Mouse (Mus musculus) intestine, embryonic 16.5 days (tissue): ENCODE data around the gene Nans. TPM values are rescaled to one million over a fixed set of nuclear protein-coding genes. Genes with fewer than 3 reads are reported as not detected.

Experiments
- ATAC-seq: fragments of 200-750 bp; cut with Nextera tagmentation; 2 replicates; pipeline ENCODE4 v1.8.0; 2017; ENCODE audit warnings: moderate TSS enrichment, moderate library complexity
- H3K27ac ChIP-seq: fragments of 300-500 bp; sonication (generic); 2 replicates; pipeline ENCODE4 v1.5.1; 2014; ENCODE audit warnings: mild to moderate bottlenecking, low read length
- H3K27me3 ChIP-seq: fragments of 300-500 bp; sonication (generic); replicated peaks from 2 replicates; pipeline ENCODE4 v1.6.1; 2014; ENCODE audit warnings: low read length, control low read depth, mixed read lengths; ENCODE audit not compliant: control insufficient read depth, insufficient read depth
- H3K36me3 ChIP-seq: fragments of 300-500 bp; sonication (generic); 2 replicates; pipeline ENCODE4 v1.6.1; 2014; ENCODE audit warnings: low read length, control low read depth; ENCODE audit not compliant: control insufficient read depth, insufficient read depth
- H3K4me1 ChIP-seq: fragments of 300-500 bp; sonication (generic); 2 replicates; pipeline ENCODE4 v1.6.1; 2014; ENCODE audit warnings: low read length, control low read depth, mixed read lengths; ENCODE audit not compliant: control insufficient read depth, insufficient read depth
- H3K4me2 ChIP-seq: fragments of 300-500 bp; sonication (generic); 2 replicates; pipeline ENCODE4 v1.6.1; 2014; ENCODE audit warnings: low read depth, low read length, control low read depth
- H3K4me3 ChIP-seq: fragments of 300-500 bp; sonication (generic); 2 replicates; pipeline ENCODE4 v1.5.1; 2014; ENCODE audit warnings: mild to moderate bottlenecking, low read length
- H3K9ac ChIP-seq: fragments of 300-500 bp; sonication (generic); 2 replicates; pipeline ENCODE4 v1.6.1; 2014; ENCODE audit warnings: low read depth, low read length
- H3K9me3 ChIP-seq: fragments of 300-500 bp; sonication (generic); 2 replicates; pipeline ENCODE4 v1.6.1; 2016; ENCODE audit warnings: low read length, control low read depth; ENCODE audit not compliant: control insufficient read depth
- WGBS: fragments of 180-500 bp; shearing (Covaris S2); extraction: QIAGEN DNeasy Blood & Tissue Kit; methylation state at CpG from one replicate; pipeline ENCODE4 v1.1.7; 2014; 5-methylcytosine and 5-hydroxymethylcytosine counted together
- polyA plus RNA-seq: library from polyadenylated mRNA; unstranded; fragments of >200 nt; fragmentation: Nextera tagmentation; extraction: Ambion mirVana; gene quantifications from 2 replicates; pipeline ENCODE4 v1.2.1, GENCODE M21; 2015

Gene Nans
- polyA plus RNA-seq, 1 experiment from 2014 or later = 120 TPM

DNA sequence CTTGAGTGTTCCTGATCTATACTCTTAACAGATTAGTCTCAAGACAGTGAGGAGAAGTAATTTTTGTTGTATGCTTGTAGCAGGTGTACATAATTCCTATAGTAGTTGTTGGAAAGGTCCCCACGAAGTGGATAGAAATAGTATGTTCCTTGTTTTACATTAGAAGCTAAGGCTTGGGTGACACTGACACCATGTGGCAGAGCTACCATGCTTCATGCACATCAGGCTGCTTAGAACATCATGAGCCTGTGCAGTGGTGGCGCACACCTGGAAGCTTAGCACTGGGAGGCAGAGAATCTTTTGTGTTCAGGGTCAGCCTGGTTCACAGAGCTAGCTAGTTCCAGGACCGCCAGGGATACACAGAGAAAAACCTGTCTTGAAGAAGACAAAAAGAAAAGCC lies 23.3 kb upstream of the Nans start:
- Histone ChIP-seq H3K27ac (no peak overlapping the region), H3K27me3 (no peaks in the 10 kb centered on the region), H3K9me3 (no peaks in the 10 kb centered on the region), H3K4me3 (no peak overlapping the region), H3K9ac (no peak overlapping the region), H3K4me1 (no peaks in the 10 kb centered on the region), H3K36me3 (peaks cover 25% of the 10 kb centered on the region), H3K4me2 (no peak overlapping the region)
- 91% methylated on average over 3 of the region's 3 CpGs for WGBS
- ATAC-seq = no peak

DNA sequence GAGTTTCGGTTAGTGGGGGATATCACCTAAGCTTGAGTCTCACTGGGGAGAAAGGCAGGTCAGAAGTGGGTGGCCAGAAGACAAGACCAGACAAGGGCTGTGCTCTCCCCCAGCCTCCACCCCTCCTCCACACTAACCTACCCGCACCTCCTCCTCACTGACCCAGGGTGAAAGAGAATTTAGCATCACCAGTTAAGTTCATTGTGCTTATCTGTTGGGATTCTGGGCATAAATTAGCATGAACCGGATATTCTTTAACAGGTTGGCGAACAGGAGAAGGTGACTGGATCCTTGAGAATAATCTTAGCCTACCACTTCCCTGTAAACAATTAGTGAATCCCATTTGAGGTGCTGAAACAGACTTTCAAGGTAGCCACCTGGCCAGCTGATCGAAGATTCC lies 13.9 kb upstream of the Nans start:
- 93% methylated on average over 5 of the region's 5 CpGs for WGBS
- no peaks in the 10 kb centered on the region for H3K27me3 ChIP-seq

DNA sequence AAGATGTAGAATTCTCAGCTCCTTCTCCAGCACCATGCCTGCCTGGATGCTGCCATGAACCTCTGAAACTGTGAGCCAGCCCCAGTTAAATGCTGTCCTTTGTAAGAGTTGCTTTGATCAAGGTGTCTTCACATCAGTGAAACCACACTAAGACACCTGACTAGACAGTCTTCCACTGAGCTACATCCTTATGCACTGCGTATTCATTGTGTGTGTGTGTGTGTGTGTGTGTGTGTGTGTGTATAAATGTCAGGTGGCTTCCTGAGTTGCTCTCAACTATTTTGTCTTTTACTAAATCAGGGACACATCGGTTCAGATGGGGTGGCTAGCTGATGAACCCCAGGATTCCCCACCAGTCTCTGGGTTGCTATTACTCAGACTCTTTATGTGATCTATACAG lies 10.0 kb upstream of the Nans start:
- Histone ChIP-seq H3K27me3 (no peaks in the 10 kb centered on the region), H3K4me2 (no peak overlapping the region), H3K27ac (no peak overlapping the region), H3K4me1 (no peaks in the 10 kb centered on the region), H3K9me3 (no peaks in the 10 kb centered on the region), H3K36me3 (peaks cover 12% of the 10 kb centered on the region), H3K4me3 (no peak overlapping the region), H3K9ac (no peak overlapping the region)
- WGBS = 90% methylated on average over 2 of the region's 2 CpGs
- no peak for ATAC-seq

More for the DNA sequence above, 13.9 kb upstream of the Nans start:
- ATAC-seq = no peak
- H3K36me3 ChIP-seq = peaks cover 37% of the 10 kb centered on the region
- H3K4me3 ChIP-seq = no peak overlapping the region
- H3K4me1 ChIP-seq = no peaks in the 10 kb centered on the region
- no peak overlapping the region for H3K4me2 ChIP-seq
- no peak overlapping the region for H3K27ac ChIP-seq
- H3K9ac ChIP-seq = no peak overlapping the region
- H3K9me3 ChIP-seq = no peaks in the 10 kb centered on the region

DNA sequence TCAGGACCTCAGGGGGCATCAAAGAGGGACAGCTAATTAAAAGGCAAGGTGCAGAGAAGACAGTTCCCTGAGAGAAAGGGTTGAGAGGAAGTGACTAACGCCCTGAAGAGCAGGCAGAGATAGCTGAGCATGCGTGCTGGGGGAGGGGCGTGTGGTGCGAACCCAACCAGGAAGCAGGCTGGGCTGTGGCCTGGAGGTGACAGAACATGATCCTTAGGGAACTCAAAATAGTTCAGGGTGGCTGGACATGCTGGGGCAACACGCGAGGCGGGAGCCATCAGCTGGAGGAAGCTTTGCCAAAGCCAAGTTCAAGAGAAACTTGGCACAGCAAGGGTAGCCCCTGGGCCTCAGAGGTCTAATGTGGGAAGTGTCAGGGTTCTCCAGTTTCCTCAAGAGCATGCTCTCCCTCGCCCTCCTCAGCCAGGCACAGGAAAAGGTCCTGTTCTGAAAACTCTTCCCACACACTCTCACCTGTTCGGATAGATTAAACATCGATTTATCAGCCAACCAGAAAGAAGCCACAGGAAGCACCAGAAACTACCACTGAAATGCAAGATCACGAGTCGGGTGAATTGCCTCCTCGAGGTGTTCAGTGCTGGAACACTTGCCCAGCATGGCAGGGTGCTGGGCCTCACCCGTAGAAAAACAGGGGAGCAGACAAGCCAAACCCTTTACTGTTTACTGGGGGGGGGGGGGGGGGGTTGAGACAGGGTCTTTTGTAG lies 3.2 kb upstream of the Nans start:
- no peaks in the 10 kb centered on the region for H3K36me3 ChIP-seq
- H3K27ac ChIP-seq = no peak overlapping the region
- no peak overlapping the region for H3K9ac ChIP-seq
- H3K27me3 ChIP-seq = no peaks in the 10 kb centered on the region
- H3K9me3 ChIP-seq = no peaks in the 10 kb centered on the region
- ATAC-seq = peak; percentile 25; the same call in 1 of the 2 replicates
- H3K4me2 ChIP-seq = 0 out of 2 replicates have a peak overlapping the region, but pooled peaks have one; percentile 0
- 47% methylated on average over 14 of the region's 14 CpGs for WGBS
- peaks cover 5% of the 10 kb centered on the region for H3K4me1 ChIP-seq
- no peak overlapping the region for H3K4me3 ChIP-seq

DNA sequence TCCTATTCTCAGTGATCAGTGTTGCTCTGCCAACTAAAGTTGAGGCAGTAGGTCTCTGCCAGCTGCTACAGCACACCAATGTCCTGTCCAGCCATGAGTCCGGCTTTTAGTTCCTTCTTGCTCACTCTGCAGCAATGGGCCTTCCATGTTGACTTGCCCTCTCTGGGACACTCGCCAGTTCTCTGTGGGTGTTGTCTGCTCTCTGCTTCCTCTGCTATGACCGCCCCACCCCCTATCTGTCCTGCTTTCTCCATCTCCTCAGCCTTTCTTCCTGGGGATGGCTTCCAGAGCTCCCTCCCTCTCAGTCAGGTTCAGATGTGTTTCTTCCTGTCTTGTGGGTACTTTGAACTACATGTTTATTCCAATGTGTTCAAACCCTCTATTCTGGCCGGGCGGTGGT lies 1.7 kb upstream of the Nans start:
- Histone ChIP-seq H3K4me3 (no peak overlapping the region), H3K4me2 (no peak overlapping the region), H3K27me3 (no peaks in the 10 kb centered on the region), H3K36me3 (no peaks in the 10 kb centered on the region), H3K9ac (no peak overlapping the region), H3K9me3 (no peaks in the 10 kb centered on the region), H3K27ac (no peak overlapping the region), H3K4me1 (peaks cover 11% of the 10 kb centered on the region)
- ATAC-seq = no peak
- WGBS = 82% methylated on average over 5 of the region's 5 CpGs

DNA sequence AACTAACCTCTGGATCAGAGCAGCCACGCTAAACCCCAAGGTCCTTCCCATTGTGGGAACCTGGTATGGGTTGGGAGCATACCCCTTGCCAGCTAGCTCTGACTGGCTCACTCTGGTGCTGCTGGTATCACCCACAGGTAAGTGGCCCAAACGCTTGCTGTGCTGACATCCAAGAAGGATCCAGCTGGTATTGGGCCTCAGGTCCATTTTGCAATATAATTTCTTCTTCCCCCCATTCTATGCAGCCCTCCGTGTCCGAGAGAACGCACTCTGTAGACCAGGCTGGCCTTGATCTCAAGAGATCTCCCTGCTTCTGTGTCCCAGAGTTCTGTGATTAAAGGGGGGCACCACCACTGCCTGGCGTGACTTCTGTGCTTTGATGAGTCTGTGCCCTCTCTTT lies 4.0 kb downstream of the Nans start:
- Histone ChIP-seq H3K27me3 (no peaks in the 10 kb centered on the region), H3K4me2 (no peak overlapping the region), H3K27ac (no peak overlapping the region), H3K9ac (no peak overlapping the region), H3K36me3 (peaks cover 9% of the 10 kb centered on the region), H3K9me3 (no peaks in the 10 kb centered on the region), H3K4me1 (peaks cover 16% of the 10 kb centered on the region), H3K4me3 (no peak overlapping the region)
- WGBS = 91% methylated on average over 6 of the region's 6 CpGs
- no peak for ATAC-seq

DNA sequence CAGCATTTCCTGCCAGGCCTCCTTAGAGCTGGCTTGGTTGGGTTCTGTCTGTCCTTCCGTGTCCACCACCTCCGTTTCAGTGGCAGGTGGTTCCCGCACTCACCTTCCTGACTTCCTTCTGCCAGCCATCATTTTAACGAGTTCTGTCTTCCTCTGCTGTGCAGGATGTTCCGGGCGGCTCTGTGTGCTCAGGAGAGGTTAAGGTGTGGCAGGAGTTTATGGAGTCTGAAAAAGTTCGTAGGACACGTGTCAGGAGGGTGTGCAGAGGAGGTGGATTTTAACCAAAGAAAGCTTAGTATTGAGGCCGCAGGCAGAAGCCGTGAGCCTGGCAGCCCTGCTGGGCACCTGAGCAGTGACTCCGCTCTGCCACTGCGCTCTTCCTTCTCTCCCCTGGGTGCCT lies 6.5 kb downstream of the Nans start:
- Histone ChIP-seq H3K27me3 (no peaks in the 10 kb centered on the region), H3K4me3 (no peak overlapping the region), H3K36me3 (peaks cover 9% of the 10 kb centered on the region), H3K4me1 (peaks cover 18% of the 10 kb centered on the region; the same call in 1 of the 2 replicates), H3K27ac (peak overlapping the region; percentile 75), H3K4me2 (0 out of 2 replicates have a peak overlapping the region, but pooled peaks have one; percentile 2), H3K9me3 (no peaks in the 10 kb centered on the region), H3K9ac (peak overlapping the region; percentile 52)
- WGBS = 72% methylated on average over 12 of the region's 12 CpGs
- ATAC-seq = peak; percentile 84

DNA sequence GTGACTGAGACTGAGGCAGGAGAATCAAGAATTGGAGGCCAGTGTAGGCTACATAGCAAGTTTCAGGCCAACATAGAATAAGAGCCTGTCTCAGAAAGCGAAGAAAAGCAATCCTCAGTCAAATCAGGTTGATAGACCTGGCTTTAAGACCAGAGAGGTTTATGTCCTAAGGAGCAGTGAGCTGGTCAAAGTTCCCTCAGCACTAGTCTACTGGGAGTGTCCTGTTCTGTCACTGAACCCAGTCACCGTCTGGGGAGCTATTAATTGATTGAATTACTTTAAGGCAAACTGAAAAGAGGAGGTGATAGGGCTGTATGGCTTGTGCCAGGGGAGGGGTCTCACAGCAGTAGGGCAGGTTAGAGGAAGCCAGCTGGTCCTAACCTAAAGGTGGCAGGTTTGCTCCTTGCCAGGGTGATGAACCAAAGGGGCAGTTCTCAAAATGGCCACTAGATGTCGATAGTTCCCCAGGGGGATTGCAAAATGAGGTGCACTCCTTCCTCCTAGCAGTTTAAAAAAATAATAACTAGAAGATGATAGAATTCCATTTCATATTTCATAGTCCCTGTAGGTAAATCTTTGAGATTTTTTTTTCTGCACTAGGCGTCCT lies 8.3 kb downstream of the Nans start:
- H3K27me3 ChIP-seq = no peaks in the 10 kb centered on the region
- no peaks in the 10 kb centered on the region for H3K9me3 ChIP-seq
- H3K4me3 ChIP-seq = no peak overlapping the region
- peak overlapping the region; percentile 65 for H3K27ac ChIP-seq
- no peak overlapping the region for H3K9ac ChIP-seq
- peaks cover 13% of the 10 kb centered on the region; the same call in 1 of the 2 replicates for H3K4me1 ChIP-seq
- peak; percentile 61 for ATAC-seq
- peaks cover 16% of the 10 kb centered on the region for H3K36me3 ChIP-seq
- no peak overlapping the region for H3K4me2 ChIP-seq
- 39% methylated on average over 4 of the region's 4 CpGs for WGBS

DNA sequence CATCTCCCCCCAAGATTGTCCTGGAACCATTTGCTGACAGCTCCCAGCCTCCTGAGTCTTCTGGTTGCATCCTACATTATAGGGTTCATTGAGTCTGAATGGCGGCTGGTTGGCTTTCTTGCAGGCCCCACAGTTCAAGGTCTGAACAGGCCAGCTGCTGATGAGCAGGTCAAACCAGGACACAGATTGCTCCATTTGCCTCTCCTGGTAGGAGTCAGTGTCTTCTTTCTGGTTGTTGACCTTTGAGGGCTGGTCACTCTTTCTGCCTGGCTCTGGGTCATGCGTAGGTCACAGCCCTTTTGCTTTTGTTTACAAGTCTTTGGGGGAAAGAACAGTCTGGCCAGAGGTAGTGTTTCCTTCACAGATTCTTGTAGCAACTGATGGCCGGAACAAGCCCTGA lies 9.5 kb downstream of the Nans start:
- H3K9ac ChIP-seq = no peak overlapping the region
- no peaks in the 10 kb centered on the region for H3K9me3 ChIP-seq
- ATAC-seq = no peak
- WGBS = 57% methylated on average over 3 of the region's 3 CpGs
- no peak overlapping the region for H3K27ac ChIP-seq
- 0 out of 2 replicates have a peak, but pooled peaks cover 12% of the 10 kb centered on the region for H3K36me3 ChIP-seq
- H3K4me3 ChIP-seq = no peak overlapping the region
- H3K27me3 ChIP-seq = no peaks in the 10 kb centered on the region
- no peak overlapping the region for H3K4me2 ChIP-seq
- H3K4me1 ChIP-seq = peaks cover 13% of the 10 kb centered on the region; the same call in 1 of the 2 replicates
